Mouse (Mus musculus) A20 (cell line): ENCODE results near the gene Casp14.

ENCODE experiments used
- DNase-seq: peaks from one replicate; pipeline ENCODE4 v3.0.0-alpha.2; 2011; ENCODE audit warnings: low read depth, low spot score

The Casp14 gene

GRCm38 (mm10) chr10:78718056-78718455 is at the start of gene Casp14:
TSS of gene Casp14 (minus strand) at chr10:78718294.
- DNase-seq: no peak

DNA sequence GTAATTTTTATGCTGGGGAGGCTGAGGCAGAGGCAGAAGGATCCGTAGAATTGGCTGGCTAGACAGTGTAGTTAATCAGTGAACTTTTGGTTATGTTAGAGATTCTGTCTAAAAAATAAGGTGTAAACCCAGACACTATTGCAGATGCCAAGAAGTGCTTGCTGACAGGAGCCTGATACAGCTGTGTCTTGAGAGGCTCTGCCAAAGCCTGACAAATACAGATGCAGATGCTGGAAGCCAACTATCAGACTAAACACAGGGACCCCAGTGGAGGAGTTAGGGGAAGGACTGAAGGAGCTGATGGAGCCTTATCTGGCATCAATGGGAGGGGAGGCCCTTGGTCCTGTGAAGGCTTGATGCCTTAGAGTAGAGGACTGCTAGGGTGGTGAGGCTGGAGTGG is 47.5 kb upstream of the Casp14 start:
- DNase-seq: no peak

DNA sequence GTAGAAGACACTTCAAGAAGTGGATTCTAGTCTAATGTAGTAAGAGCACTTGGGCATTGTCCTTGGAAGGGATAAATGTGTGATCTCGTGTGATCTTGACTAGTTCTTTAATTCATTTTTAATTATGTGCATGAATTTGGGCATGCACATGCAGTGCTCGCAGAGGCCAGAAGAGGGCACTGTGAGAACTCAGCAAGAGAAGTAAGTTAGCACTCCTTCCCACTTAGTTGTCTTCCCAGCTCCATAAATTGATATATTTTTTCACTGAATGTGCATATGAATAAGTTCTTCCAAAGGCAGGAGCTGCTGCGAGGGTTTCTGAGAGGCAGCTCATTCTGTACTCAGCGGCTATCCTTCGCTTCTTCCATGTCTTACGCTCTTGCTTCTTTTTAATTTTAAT is 37.9 kb upstream of the Casp14 start:
- DNase-seq: peak; percentile 44

DNA sequence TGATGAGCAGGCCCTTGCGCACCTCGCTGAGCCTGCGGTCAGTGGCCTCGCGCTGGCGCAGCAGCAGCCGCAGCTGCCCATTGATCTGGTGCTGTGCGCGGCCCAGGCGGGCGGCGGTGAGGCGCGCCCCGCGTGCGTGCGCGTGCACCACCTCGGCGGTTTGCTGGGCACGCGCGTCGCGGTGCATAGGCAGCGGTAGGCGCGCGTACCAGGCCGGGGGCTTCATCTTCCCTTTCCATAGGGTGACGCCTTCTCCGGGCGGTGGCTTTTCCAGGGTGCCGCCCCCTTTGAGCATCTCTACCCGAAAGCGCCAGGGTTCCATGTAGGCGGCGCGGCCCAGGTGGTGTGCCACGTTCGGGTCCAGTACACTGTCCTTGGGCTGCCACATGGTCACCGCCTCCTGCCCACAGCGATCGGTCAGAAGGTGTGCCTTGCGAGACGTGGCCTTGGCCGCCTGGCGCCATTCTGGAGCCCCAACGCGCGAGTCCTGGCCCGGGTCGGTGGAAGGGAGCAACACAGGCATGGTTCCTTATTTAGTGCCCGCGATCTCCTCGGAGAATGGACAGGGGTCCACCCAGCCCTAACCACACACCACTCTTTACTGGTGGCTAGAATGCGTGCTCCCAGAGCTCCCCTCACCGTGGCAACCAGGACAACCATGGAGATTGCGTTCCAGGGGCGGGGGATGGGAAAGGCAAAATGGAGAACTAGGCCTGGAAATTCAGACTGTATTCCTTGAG is 34.5 kb upstream of the Casp14 start, which contains the start of gene Ccdc105:
Gene Ccdc105 (minus strand): TSS at position 614 of the 740 bp plus-strand sequence.
- no peak for DNase-seq

DNA sequence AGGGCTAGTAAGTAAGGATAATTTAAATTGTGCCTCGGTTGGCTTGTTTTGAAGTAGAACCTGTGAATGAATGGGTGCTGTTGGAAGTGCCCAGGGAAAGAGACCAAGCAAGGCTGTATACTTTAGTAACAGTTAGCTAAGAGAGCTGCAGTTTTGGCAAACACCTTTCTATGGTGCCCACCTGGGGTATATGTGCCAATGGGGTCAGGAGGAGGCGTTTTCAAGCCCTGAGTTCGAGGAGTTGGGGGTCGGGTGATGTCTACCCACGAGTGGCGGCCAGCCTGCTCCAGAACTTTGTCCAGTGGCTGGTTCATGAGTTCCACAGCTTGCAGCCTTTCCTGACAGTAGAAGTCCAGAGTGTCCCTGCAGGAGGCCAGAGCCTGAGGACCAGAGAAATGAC is 30.9 kb upstream of the Casp14 start:
- DNase-seq: no peak

GRCm38 (mm10) chr10:78748161-78748560 is 30.1 kb upstream of the Casp14 start:
- no peak for DNase-seq

DNA sequence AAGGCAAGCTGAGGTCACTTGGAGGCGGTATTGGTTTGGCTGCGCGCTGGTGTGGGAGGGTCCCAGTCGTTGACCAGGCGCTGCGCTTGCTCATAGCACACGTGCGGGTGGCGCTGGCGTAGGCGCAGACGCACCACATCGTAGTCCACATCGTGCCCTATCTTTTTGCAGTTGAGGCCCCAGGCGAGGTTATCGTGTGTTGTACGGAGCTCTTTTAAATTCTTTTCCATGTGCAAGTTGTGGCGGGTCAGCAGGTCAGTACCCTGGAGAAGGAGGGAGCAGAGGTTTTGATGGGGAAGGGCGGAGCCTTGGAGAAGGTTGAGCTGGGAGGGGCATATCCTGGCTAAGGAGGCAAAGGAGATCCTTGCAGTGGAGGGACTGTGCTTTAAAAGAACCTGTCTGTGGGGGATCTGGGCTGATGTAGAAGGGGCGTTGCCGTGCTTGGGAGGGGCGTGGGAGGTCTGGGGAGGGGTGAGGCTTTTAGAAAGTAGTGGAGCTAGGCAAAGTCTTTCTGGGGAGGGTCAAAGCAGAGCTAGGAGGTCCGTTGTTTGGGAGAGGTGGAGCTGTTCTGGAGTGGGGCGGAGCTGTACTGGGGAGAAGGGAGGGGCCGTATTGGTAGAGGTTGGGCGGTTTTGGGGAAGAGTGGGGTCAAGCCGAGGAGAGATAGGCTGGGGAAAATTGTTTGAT is 29.1 kb upstream of the Casp14 start:
- DNase-seq: no peak

DNA sequence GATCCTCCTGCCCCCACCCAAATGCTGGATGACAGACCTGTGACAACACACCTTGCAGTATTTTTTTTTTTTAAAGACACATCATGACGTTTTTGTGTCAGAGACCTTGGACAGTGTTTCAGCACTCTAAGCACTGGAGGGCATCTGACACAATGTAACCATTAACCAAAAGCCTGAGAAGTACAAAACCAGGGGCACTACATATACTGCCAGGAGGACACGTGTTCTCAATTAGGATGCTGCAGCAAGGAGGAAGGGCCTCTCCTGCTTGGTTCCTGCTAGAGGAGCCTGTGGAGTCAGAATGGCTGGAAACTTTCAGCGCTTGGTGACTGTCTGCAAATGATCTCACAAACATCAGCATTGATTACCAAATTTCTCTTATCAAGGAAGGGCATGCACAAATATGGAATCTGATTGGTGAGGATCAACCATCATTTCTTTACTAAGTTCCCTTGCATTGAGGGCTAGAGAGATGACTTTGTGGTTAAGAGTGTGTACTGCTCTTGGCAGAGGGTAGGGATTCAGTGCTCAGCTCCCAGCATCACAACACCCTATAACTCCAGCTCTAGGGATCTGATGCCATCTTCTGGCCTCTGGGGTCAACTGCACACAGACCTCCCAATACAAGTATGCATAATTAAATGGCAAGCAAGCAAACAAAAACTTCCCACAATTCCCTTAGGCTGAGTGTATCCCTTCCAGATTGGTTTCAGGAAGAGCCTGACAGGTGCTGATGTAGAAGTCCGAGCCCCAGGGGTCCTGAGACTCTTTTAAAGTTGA is 27.5 kb upstream of the Casp14 start:
- DNase-seq: peak; percentile 14

DNA sequence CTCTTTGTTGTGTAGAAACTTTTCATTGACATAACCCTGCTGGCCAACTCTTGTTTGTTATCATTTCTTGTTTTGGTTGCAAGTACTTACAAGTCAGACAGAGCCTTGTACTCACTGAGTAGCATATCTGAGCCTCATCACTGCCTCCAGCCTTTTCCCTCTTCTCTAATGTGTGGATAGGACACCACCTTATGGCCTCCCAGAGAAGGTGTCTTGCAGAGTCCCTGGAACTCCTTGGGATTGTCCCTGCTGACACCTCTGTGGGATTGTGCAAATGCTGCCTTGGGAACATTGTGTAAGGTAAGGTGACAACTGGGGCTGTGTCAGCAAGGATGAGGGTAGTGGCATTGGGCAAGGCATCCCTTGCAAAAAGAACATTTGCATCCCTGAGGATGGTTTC is 25.6 kb upstream of the Casp14 start:
- no peak for DNase-seq

DNA sequence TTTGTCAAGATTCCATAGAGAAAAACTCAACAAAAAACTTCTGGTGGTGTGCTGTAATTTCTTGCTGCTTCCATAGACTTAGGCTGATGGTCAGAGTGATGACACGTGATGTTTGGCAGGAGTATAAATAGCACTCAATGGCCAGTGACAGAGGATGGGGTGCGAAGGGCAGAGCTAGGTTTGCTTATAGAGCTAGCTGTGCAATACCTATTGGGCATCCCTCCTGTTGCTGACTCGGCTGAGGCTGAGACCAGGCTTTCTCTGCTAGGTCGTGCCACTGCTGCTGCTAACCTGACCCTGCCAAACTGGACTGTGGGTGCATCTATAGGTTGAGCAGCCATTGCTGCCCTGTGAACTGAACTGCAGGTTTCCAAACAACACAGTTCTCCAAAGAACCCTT is 21.7 kb upstream of the Casp14 start:
- no peak for DNase-seq

DNA sequence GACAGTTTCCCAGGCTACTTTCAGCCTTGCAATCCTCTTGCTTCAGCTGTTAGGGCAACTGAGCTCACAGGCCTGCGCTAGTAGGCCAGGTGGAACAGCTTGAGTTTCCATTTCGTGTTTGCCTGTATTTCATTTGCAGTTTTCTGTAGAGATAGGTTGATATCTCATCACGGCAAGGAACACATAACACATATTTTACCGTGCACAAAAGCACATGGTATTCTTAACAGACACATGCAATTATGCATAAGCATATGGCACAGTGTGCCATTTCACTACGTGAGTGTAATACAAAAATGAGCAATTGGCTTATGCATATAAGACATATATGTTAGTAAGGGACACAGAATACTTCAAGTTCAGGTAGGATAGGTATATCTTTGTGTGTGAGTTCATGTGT is 9.8 kb upstream of the Casp14 start:
- DNase-seq: no peak

DNA sequence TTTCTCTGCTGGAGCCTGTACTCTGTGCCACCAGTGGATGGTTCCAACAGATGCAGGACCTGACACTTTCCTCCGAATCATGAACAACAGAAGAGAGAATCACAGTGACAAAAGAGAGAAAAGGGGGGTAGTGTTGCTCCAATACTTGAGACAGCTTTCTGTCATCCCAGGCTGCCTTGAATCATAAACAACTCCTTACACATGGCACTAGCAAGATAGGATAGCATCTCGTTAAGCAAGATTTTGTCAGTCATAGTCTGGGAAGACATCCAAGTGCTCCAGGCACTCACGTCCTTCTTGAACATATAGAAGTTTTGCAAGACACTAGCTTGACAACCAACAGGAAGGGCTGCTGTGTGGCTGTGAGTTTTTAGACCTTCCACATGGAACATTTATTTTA is 8.9 kb upstream of the Casp14 start:
- no peak for DNase-seq

- no peak for DNase-seq
Observed at GRCm38 (mm10) chr10:78723416-78723815, 5.3 kb upstream of the Casp14 start.

DNA sequence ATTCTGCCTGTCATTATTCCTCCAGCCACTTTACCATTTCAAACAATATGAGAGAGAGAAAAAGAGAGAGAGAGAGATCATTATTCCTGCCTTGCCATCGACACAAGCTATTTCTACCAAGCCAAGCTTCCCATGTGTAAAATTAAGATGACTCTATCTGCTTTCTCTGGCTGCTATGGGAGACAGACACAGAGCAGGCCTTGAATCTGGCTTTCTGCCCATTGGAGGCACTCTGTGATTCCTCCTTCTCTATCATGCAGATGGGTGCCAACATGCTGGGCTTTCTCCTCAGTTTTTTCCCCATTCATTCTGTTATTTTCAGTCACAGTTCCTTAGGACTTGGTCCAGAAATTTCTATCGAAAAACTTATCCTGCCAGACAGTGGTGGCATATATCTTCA is 4.6 kb upstream of the Casp14 start:
- no peak for DNase-seq

GRCm38 (mm10) chr10:78722036-78722435 is 3.9 kb upstream of the Casp14 start:
- no peak for DNase-seq

DNA sequence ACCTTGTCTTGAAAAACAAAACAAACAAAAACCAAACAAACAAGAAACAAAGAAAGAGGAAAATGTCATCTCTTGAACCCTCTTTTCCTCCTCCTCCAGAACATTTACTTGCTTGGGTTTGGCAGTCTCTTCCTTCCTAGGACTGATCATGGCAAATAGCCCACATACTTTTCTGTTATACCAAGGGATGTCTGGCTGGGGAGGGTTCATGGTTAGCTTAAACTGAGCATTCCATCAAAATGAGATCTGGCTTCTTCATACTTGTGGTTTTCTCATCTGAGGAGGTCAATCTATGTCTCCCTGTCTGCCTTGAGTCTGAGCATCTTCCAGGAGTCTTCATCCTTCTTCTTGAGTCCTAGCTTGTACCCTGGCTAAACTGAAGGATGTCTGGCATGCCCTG is 1.9 kb downstream of the Casp14 start:
- no peak for DNase-seq

DNA sequence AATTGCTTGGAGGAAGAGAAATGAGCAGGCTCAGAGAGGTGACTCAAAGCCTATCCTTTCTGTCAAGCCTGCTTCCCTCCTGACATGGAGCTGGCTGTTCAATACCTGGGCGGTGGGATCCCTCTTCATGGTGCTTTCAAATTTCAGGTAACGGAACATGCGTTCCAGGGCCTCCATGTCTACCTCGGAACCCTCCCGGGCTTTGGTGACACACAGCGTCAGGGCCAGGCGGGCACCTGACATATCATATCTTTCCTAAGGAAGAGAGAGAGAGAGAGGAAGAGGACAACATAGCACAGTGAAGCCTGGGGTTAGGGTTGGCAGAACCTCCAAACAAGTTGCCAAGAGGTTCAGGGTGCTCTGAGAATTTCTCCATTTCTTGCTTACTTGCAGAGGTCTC is 2.9 kb downstream of the Casp14 start:
- DNase-seq: no peak

GRCm38 (mm10) chr10:78714129-78714528 is 4.0 kb downstream of the Casp14 start:
- DNase-seq: no peak

GRCm38 (mm10) chr10:78710706-78711105 is 7.4 kb downstream of the Casp14 start:
- no peak for DNase-seq

DNA sequence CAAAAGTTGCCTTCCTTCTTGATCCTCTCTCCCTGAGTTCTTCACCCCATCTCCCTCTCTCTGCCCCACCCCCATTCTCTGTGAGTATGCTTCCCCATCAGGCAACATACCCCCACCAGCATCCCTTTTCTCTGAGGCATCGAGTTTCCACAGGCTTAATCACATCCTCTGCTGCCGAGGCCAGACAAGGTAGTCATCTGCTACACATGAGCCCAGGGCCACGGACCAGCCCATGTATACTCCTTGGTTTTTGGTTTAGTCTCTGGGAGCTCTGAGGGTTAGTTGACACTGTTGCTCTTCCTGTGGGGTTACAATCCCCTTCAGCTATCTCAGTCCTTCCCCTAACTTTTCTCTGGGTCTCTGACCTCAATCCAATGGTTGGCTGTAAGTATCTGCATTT is 17.2 kb downstream of the Casp14 start:
- no peak for DNase-seq

DNA sequence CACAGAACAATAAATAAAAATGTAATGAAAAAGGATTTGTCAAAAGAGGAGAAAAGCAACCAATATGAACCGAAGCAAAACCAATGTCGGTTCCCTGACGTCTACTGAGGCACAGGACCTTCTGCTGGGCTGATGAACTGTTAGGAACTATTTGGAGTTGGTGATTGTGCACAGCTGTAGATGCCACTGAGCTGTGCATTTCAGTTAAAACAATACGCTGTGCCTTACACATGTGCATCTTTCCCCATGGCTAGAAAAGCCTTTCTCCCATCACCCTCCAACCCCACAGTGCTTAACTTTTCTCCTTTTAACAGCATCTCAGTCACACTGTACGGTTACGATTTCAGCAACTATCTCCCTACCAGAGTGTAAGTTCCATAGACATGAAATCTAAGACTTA is 28.1 kb downstream of the Casp14 start:
- no peak for DNase-seq

GRCm38 (mm10) chr10:78686995-78687577 is 31.0 kb downstream of the Casp14 start:
- no peak for DNase-seq
